Mouse (Mus musculus) lung, postnatal 4 days (tissue): ENCODE measurements around the gene Bhlhe23.

Experiments
- DNase-seq, 2 experiments: peaks; one replicate each; pipeline ENCODE4 v3.0.0; 2021

Bhlhe23 gene

DNA sequence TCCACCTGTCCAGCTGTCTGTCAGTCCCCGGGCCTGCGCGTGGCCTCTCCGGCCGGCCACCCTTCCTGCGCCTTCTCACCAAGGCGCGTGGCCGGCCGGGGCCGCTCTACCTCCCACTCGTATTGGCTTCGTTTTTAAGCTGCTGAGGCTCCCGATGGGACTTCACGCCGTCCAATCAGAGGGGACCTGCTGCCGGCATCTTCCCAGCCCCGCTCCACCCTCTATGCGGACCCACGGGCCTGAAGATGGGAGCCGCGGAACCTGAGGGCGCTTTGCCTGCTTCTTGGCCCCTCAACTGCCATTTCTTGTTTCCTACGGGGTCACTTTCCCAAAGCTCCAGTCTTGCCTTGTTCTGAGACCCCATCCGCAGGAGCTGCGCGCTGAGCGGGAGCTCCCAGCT, at the start of gene Bhlhe23:
Bhlhe23 (minus strand) TSS at position 108 of the 400 bp plus-strand sequence.
- DNase-seq: no peak

DNA sequence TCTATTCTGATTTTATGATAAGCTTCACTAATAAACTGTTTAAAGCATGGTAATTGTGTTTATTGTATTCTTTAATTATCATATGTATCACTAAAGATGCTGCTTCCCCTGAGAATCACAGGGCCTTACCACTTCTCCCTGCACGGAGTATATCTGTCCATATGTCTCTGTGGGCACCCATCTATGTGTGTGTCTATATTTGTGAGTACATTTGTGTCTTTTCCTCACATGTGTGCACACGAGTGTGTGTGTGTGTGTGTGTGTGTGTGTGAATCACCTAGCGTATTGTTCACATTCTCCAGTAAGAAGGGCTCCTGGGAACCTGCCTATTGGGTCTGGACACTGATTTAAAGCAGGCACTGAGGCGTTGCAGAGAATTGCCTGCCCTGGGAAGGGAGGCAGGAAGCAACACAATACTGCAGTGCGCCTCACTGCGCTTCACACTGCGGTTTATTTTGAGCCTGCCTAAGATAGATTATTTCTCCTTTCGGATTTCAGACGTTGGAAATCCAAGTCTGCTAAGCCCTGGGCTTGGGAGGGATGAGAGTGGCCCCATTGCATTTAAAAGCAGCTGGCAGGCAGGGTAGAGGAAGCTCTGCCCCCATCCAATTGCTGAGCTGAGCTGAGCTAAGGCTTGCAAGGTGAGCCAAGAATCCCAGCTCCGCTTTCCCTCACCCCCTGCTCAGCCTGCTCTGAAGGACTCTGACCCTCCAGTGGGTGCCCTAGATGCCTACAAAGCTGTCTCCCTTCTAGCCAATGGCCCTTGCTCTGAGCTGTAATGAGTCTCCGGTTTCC, 48.6 kb upstream of the Bhlhe23 start:
- DNase-seq: no peak

DNA sequence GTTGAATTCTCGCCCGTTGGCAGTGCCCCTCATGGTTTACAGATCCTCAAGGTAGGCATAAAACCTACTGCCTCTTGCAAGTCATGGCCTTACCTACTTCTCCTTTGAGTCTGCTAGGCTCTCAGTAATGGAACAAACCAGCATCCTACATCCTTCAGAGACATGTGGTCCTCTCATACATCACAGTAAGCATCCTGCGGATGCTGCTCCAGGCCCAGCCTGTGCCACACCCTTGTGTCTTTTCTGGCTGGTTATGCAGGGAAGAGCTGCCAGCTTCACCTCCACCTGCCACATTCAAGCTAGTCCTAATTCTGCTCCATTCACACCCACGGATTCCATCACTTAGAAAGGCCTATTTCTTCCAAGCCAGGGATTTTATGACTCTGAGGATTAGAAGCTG, 48.0 kb upstream of the Bhlhe23 start:
- DNase-seq: no peak

DNA sequence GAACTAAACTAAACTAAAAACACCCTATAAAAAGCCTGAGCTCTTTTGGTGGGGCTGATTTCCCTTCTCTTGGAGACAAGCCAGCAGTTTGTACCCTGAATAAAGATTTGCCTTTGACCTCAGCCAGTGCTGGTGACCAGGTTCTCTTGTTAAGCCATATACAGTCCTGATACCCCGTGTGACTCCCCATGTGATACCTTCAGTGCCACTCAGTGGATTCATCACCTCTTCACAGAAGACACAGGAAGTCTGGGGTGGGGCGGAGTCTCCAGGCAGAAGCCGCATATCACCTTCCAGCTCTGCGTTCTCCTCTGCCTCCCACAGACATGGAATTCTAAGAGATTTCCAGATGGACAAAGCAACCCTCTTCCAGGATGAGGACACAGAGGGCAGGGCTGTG, 47.4 kb upstream of the Bhlhe23 start:
- DNase-seq: no peak

DNA sequence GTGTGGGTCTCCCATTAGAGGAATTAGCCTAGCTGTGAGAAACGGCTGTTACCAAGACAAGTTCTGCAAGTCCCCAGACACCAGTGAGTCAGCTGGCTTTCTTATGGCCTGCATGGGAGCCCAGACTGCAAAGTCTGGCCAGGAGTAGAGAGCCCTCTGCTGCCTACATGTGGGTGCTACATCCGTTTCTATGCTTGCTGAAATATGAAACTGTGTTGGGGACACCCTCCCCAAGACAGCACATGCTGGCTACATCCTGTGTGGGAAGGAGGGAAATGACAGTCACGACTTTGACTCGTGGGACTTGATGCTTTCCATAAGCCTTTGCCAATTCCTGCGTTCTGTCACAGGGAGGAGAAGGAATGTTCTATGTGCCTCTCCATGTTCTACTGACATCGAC, 45.8 kb upstream of the Bhlhe23 start:
- peak; percentile 19 to 27 for DNase-seq

DNA sequence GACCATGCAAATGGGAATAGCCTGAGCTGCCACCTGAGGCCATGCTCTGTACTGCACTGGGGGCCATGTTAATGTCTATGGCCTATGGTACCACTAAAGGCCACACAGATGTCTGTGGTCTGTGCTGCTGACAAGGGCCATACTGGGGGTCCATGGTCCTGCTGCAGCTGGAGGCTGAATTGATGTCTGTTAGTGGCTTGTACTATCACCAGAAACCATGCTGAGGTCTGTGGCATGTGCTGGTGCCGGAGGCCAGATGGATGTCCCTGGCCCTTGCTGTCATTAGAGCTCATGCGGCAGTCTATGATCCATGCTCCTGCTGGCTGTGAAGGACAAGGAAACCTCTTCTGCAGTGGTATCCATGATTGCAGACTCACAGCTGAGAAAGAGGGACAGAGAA, 42.8 kb upstream of the Bhlhe23 start:
- DNase-seq: no peak

DNA sequence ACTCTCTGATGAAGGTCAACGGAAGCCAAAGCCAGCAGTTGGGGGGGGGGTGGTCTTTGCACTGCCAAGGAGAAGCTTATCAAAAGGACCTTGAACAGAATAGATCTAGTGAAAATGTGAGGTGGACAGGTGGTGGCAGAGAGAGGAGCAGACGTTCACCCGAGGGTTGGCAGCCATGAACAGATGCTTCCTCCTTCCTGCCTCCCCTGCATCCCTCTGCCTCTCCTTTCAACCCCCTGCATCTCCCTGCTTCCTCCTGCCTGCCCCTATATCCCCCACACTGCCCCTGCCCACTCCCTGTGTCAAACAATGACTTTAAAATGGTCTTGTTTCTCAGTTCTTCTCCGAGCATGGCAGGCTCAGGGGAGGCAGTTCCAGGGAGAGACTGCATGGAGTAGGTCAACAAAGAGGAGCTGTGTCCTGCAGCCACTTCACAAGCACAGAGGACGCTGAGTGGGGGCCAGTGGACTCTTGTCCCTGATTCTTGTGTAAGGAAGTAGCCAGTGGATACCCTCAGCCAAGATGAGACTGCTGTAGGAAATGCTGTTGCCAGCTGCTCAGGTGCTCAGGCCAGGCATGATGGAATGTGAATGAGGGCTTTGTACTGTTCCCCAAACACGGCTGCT, 39.9 kb upstream of the Bhlhe23 start:
- no peak for DNase-seq

DNA sequence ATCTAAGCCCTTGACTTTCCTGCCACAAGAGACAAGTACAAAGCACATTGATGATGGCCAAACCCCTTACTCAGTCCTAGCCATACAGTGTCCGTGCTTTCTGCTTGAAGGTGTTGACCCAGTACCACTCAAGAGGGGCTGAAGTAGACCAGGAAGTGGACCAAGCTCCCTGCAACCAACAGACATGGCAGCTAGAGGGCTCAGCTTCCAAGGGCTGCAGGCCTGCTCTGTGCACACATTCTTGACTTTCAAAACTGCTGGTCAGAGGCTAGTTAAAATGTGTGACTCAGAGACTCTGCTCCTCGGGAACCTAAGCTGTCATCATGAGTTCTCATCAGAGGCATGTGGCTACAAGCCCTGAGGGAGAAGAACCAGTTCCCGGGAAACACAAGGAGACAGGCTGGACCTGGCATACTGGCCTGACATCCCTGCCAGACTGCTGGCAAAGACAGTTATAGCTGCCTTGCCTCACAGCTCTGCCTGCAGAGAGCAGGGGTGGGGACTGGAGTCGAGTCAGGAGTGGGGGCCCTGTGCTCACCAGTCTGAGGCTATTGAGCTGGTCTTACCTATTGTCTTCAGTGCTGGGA, 37.4 kb upstream of the Bhlhe23 start:
- no peak for DNase-seq

DNA sequence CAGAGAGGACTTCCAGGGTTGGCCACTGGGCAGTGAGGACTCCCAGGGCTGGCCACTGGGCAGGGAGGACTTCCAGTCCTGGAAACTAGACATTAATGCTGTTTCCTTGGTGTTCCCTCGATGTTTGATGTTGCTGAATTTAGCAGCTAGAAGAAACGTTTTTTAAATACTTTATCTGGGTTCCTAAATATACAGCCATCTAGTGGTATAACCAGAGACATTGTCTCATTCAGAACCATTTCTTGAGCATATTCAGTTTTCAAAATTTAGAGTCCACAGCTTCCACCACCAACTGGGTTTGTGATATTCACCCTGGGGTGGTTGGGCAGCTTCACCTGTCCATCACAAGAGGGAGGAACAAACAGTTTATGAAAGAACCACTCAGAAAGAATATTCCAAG, 34.3 kb upstream of the Bhlhe23 start:
- DNase-seq: no peak

DNA sequence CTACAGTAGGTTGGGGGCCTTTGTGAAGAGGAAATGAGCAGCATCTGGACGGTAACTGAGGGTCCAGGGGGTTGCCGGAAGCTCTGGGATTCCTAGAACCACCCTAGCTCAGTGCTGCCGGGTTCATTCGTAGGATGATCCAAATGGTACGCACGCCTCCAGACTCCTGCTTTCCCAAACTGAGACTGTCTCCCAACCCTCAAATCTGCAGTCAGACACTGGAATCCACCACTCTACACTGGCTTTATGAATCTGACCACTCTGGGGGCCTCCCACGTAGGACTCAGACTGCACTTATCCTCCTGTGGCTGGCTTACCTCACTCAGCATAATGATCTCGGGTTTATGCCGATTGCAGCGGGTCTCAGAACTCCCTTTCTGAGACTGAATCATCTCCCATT, 32.8 kb upstream of the Bhlhe23 start:
- no peak for DNase-seq

DNA sequence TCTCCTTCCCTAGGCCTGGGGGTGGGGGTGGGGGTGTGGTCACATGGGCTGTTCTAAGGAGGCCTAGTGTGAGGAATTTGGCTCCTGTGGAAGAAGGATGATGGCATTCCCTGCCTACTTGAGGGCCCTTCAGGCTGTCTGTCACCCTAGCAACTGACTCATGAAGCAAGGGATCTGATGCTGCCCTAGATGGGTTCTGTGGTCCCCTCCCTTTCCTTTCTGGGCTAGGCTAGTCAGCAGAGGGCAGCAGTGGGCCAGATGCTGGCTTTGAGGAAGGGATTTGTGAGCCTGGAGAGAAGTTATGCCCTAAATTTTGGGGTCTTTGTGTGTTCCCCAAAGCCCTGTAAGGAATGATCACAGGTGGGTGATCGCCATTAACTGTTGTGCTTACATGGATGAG, 29.3 kb upstream of the Bhlhe23 start:
- no peak for DNase-seq

DNA sequence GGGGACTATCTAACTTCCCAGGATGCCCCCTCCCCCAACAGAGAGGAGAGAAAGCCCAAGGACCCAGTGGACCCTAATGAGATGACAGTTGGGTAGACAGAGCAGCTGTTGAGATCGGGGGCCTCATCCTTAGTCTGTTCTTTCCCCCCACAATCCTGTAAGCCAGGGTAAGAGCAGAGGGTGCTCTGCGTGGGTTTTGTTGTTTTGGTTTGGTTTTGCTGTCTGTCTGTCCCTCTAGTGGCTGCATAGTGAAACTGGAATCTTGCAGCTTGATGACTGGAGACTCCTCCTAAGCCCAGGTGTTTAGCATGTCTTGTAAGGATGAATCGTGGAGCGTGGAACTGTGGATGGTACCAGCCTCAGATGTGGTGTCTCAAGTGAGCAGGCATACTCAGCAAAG, 19.3 kb upstream of the Bhlhe23 start:
- DNase-seq: no peak

DNA sequence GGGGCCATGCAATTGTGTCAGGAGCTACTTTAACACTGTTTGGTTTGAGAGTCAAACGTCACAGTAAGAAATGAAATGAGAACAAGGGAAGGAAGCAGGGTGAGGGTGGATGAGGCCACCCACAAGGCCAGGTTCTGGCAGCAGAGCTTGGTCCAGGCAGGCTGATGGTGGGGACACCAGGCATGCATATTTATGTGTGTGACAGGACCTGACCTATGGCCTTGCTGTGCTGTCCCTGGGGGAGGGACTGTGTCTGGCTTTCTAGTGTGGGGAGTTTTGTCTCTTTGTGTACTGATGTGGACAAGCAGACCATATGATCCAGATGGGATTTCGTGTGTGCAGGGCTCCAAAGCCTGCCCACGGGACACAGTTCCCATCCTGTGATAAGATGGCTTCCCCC, 18.9 kb upstream of the Bhlhe23 start:
- DNase-seq: no peak

DNA sequence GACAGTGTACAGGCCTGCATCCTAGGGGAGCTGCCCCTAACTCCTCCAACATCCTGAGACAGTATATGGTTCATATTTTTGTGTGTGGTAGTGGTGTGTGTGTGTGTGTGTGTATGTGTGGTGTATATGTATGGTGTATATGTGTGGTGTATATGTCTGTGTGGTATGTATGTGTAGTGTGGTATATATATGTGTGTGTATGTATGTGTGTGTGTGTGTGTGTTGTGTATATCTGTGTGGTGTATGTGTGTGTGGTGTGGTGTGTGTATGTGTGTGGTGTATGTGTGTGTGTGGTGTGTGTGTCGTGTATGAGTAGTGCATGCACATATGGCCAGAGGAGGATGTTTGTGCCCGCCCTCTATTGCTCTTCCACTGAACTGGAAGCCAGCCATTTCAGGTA, 17.7 kb upstream of the Bhlhe23 start:
- DNase-seq: no peak

DNA sequence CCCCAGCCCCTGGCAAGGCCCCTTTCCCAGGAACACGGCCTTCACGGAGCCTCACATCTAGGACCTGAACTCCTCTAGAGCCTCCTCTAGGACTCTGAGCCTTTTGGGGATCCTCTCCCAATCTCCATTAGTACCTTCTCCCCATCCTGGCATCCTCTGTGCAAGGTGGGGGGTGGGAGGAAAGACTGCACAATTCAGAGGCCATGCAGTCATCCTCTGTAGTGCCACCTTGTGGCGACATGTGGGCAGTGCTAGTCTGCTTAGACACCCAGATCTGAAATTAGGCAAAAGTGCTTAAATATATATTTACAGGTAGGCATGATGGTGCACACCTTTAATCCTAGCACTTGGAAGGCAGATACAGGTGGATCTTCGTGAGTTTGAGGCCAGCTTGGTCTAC, 15.0 kb upstream of the Bhlhe23 start:
- peak in 1 of 2 experiments; percentile 27 for DNase-seq

DNA sequence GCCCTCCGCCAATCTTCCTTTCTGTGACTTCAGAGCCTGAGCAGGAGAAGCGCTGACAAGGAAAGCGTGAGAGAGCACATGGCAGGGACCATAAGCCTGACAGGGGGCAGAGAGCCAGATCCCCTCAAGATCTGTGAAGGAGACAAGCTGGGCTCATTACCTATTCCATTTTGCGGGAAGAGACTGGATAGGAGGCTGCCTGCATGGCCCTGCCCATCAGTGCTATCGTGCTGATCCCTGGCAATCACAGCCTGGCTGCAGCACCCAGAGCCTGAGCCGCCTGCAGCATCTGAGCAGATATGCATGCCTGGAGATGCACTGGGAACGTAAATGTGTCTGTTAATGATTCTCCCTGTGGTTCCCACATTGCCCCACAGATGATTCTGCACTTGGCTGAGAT, 12.1 kb upstream of the Bhlhe23 start:
- no peak for DNase-seq

DNA sequence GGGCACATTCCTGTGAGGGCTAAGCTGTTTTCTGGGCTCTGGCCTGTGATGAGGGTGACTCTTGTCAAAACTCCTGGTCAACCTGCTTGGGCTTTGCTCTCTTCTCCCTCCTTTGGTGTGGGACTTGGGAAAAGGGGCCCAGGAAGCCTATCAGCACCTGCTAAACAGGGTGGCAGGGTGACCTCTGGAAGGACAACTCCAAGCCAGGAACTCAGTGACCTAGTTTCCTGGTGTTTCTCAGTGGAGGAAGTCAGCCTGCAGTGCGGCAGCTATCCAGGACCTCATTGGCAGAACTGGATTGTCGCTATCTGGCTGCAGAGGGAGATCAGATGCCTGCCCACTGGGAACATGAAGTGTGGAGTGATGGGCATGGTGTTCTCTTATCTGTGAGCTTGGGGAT, 11.7 kb upstream of the Bhlhe23 start:
- no peak for DNase-seq

DNA sequence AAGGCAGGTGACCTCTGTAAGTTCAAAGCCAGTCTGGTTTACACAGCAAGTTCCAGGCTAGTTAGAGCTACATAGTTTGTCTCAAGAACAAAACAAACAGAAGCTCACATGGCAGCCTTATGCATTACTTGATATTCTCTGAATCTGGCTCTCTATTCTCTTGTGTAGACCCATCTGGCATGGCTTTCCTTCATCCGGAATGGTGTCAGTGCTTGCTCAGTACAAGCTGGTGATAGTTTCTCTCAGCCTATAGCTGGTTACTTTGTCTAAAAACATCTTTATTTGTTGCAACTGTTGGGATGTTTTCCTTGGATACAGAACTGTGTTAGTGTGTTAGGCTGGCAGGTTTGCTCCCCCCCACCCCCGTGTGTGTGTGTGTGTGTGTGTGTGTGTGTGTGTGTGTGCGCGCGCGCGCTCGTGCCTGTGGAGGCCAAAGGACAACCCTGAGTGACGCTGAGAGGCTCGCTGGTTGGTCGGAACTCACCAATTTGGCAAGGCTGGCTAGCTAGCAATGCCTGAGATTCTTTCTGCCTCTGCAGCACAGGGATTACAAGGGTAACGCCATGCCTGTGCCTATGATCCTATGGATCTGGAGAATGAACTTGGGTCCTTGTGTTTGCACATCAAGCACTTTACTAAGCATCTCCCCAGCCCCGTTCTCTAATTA, 11.0 kb upstream of the Bhlhe23 start:
- no peak for DNase-seq

DNA sequence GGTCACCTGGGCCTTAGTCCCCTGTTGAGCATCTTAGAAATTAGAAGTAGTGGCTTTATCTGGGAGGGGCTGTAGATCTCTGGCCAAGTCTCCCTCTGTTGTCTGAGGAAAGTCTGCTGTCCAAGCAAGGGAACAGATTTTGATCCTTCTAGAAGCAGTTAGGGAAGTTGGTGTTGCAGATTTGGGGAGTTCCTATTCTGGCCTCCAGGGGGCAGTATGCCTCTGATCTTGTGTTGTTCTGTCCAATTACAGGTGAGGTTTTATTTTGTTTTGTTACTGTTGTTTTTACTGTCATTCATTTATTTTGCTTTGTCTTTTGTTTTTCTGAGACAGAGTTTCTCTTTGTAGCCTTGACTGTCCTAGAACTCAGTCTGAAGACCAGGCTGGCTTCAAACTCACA, 10.0 kb upstream of the Bhlhe23 start:
- DNase-seq: peak in 1 of 2 experiments; percentile 13

DNA sequence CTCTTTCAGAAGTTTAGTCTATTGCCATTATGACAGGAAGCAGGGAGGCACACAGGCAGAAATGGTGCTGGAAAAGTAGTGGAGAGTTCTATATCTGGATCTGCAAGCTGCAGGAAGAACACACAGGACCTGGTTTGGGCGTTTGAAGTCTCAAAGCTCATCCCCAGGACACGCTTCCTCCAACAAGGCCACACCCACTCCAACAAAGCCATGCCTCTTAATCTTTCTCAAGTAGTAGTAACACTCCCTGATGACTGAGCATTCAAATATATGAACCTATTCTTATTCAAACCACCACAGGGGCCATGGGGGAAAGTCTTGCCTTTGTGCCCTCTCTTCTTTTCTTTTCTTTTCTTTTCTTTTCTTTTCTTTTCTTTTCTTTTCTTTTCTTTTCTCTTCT, 3.6 kb upstream of the Bhlhe23 start:
- DNase-seq: no peak

DNA sequence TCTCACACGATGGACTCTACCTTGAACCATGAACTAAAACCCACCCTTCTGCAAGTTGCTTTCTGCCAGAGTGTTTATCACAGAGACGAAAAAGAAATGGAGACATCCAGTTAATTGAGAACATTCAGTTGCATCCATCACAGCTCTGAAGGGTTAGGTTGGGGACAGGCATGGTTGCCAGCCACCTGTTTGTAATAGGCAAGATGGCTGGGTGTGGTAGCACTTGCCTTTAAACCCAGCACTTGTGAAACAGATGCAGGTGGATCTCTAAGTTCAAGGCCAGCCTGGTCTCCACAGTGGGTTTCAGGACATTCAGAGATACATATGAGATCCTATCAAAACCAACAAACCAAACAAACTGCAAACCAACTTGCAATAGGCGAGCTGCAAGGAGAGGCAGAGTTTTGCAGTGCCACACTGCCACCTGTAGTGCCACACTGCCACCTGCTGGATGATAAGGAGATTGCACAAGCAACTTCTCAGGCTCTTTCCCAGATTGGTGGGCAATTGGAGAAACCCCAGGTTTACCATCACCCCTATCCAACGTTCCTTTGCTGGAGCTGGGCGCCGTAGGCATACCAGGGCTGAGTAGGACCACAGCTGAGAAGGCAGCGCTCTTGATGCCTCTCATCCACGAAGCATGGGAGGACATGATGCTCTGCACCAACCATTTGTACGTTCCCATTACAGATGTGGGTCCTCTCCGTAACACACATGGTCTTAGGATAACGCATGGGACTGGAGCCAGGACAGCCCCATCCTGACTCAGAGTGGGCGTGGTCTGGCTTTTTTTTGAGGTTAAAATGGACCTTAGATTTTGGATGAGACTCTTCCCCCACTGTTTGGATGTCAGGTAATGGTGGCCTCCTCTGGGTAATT, 2.8 kb upstream of the Bhlhe23 start:
- peak; percentile 38 to 60 for DNase-seq

DNA sequence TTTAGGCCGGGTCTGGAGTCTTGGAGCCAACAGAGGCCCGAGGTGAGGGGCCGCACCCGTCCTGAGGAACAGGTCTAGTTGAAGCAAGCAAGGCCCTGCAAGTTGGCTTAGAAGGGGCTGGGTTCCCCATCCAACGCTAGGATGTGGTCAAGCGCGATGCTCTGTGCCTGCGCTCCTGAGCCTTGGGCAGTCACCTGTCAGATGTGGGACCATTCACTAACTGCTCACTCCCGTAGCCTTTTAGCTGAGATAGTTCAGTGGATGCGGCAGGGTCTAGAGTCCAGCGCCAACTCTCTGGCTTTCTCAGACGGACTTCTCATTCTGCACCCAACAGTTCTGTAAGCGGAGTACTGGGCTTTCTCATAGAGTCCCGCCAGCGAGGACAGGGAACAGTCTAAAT, 1.1 kb downstream of the Bhlhe23 start:
- DNase-seq: no peak

DNA sequence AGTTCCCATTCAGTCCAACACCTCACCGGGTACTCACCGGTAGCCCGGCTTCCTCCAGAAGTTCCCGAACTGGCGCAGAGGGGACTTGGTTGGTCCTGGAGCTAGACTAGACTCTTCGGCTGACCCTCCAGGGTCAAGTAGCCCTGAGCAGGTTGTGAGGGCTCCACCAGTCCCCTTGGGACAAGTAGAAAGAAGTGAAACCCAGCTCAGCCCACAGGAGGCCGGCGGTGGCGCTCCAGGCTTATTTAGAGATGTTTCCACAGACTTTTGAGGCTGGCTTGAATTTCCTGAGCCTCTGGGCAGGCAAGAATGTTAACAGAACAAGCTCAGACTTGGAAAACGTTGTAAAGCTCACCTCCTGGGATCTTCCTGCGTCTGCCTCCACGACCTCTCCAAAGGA, 1.5 kb downstream of the Bhlhe23 start:
- DNase-seq: no peak
